Mouse (Mus musculus): ENCODE results near the gene Mutyh.
A peak's percentile ranks its signal among the peaks of the same experiment; 100 is the strongest.

Gene Mutyh

GRCm38 (mm10) chr4:116807197-116808129 is at the start of gene Mutyh, which contains the start of gene Toe1:
Gene Mutyh, plus strand, starts transcription at chr4:116807723.
Gene Toe1, minus strand, starts transcription at chr4:116807640.
- DNase-seq (ENCODE audit: inconsistent ontology term), result peak; percentile 99

- DNase-seq (ENCODE audit: inconsistent ontology term), result no peak
Observed at GRCm38 (mm10) chr4:116761914-116762313, 45.6 kb upstream of the Mutyh start.

- DNase-seq (ENCODE audit: inconsistent ontology term), result no peak
Observed at GRCm38 (mm10) chr4:116764001-116764400, 43.5 kb upstream of the Mutyh start.

- DNase-seq (ENCODE audit: inconsistent ontology term), result no peak
Observed at GRCm38 (mm10) chr4:116768510-116768909, 39.0 kb upstream of the Mutyh start.

- peak; percentile 50 for DNase-seq (ENCODE audit: inconsistent ontology term)
Observed at GRCm38 (mm10) chr4:116769060-116769459, 38.5 kb upstream of the Mutyh start.

- no peak for DNase-seq (ENCODE audit: inconsistent ontology term)
Observed at GRCm38 (mm10) chr4:116776391-116776790, 31.1 kb upstream of the Mutyh start.

GRCm38 (mm10) chr4:116777079-116777478 is 30.4 kb upstream of the Mutyh start:
- no peak for DNase-seq (ENCODE audit: inconsistent ontology term)

GRCm38 (mm10) chr4:116780541-116780940 is 27.0 kb upstream of the Mutyh start:
- no peak for DNase-seq (ENCODE audit: inconsistent ontology term)

- no peak for DNase-seq (ENCODE audit: inconsistent ontology term)
Observed at GRCm38 (mm10) chr4:116781366-116781765, 26.2 kb upstream of the Mutyh start.

GRCm38 (mm10) chr4:116782171-116782570 is 25.4 kb upstream of the Mutyh start:
- peak; percentile 85 for DNase-seq (ENCODE audit: inconsistent ontology term)

GRCm38 (mm10) chr4:116786587-116786986 is 20.9 kb upstream of the Mutyh start:
- DNase-seq (ENCODE audit: inconsistent ontology term), result no peak

GRCm38 (mm10) chr4:116787985-116788760 is 19.4 kb upstream of the Mutyh start:
- peak; percentile 59 for DNase-seq (ENCODE audit: inconsistent ontology term)

GRCm38 (mm10) chr4:116788956-116789355 is 18.6 kb upstream of the Mutyh start:
- DNase-seq (ENCODE audit: inconsistent ontology term), result peak; percentile 58

- no peak for DNase-seq (ENCODE audit: inconsistent ontology term)
Observed at GRCm38 (mm10) chr4:116792453-116792852, 15.1 kb upstream of the Mutyh start.

GRCm38 (mm10) chr4:116794273-116794672 is 13.2 kb upstream of the Mutyh start:
- no peak for DNase-seq (ENCODE audit: inconsistent ontology term)

GRCm38 (mm10) chr4:116796442-116797110 is 10.9 kb upstream of the Mutyh start:
- peak; percentile 33 for DNase-seq (ENCODE audit: inconsistent ontology term)

GRCm38 (mm10) chr4:116799901-116800300 is 7.6 kb upstream of the Mutyh start:
- DNase-seq (ENCODE audit: inconsistent ontology term), result no peak

- DNase-seq (ENCODE audit: inconsistent ontology term), result no peak
Observed at GRCm38 (mm10) chr4:116811012-116811411, 3.5 kb downstream of the Mutyh start.

- DNase-seq (ENCODE audit: inconsistent ontology term), result no peak
Observed at GRCm38 (mm10) chr4:116815276-116815675, 7.8 kb downstream of the Mutyh start.

- no peak for DNase-seq (ENCODE audit: inconsistent ontology term)
Observed at GRCm38 (mm10) chr4:116817486-116817885, 10.0 kb downstream of the Mutyh start.

GRCm38 (mm10) chr4:116819968-116820901 is 12.7 kb downstream of the Mutyh start:
- no peak for DNase-seq (ENCODE audit: inconsistent ontology term)
